Mouse (Mus musculus): ENCODE measurements around the gene Cyp4b1.

DNA sequence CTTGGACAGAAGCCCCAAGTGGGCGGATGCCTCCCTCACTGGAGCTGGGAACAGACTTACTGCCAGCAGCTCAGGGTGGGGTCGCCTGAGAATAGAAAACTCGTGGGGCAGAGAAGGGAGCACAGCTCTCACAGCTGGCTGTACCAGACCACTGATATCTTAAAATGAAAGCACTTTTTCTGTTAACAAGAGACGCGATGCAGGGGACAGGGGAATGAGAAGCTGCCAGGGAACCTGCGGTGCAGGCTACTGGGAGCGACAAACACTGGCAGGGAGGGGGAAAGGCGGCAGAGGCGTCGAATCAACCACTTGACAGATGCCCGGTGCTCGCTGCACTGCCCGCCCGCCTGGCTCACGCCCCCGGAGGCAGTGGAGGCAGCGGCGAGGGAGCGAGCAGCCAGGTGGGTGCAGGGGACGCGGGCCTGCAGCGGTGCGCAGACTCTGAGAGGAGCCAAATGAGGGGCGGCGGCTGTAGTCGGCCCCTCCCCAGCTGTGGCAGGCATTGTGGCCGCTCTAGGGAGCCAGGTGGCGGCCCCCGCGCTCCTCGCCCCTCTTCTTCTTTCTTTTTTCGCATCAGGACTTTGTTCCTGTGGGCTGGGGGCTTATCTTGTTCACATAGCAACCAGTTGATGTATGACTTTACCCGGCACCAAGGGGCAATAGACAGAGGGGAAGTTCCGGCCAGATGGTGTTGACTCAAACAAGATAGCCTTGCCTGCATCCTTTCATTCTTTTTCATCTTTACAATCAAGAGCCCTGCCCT lies 9.8 kb upstream of the Cyp4b1 start:
- TF ChIP-seq CTCF (IDR thresholded peaks at IDR 0.05; ENCODE audit: low read depth, low read length) (no peak), GATA1 (IDR thresholded peaks at IDR 0.05; ENCODE audit: borderline replicate concordance, low read length) (no peak), POLR2AphosphoS5 (IDR thresholded peaks at IDR 0.05; ENCODE audit: insufficient replicate concordance, low read depth, low read length) (no peak)
